Mouse (Mus musculus): ENCODE results near the gene Slc9a5.

Gene Slc9a5

GRCm38 (mm10) chr8:105326141-105326672 is 22.4 kb upstream of the Slc9a5 start, which contains the start of the genes Lrrc29 and Tmem208:
Gene Lrrc29, minus strand, starts transcription at chr8:105326278.
Gene Tmem208, plus strand, starts transcription at chr8:105326354.
- WGBS, result under 1% methylated on average over 36 of the region's 36 CpGs

GRCm38 (mm10) chr8:105326968-105327367 is 21.7 kb upstream of the Slc9a5 start:
- WGBS, result 20% methylated on average over 6 of the region's 6 CpGs

GRCm38 (mm10) chr8:105330325-105330724 is 18.3 kb upstream of the Slc9a5 start:
- WGBS, result 83% methylated on average over 12 of the region's 12 CpGs

GRCm38 (mm10) chr8:105331469-105331868 is 17.2 kb upstream of the Slc9a5 start:
- 92% methylated on average over 22 of the region's 22 CpGs for WGBS

GRCm38 (mm10) chr8:105331931-105332330 is 16.7 kb upstream of the Slc9a5 start:
- 95% methylated on average over 9 of the region's 9 CpGs for WGBS

GRCm38 (mm10) chr8:105332523-105332922 is 16.1 kb upstream of the Slc9a5 start:
- WGBS, result 76% methylated on average over 2 of the region's 2 CpGs

GRCm38 (mm10) chr8:105336373-105337130 is 12.1 kb upstream of the Slc9a5 start:
- WGBS, result 60% methylated on average over 32 of the region's 32 CpGs

- 70% methylated on average over 4 of the region's 4 CpGs for WGBS
These were observed 9.7 kb upstream of the Slc9a5 start for GRCm38 (mm10) chr8:105338992-105339391.

GRCm38 (mm10) chr8:105339886-105340635 is 8.6 kb upstream of the Slc9a5 start:
- 86% methylated on average over 6 of the region's 6 CpGs for WGBS

GRCm38 (mm10) chr8:105341399-105341798 is 7.2 kb upstream of the Slc9a5 start:
- WGBS, result 51% methylated on average over 8 of the region's 8 CpGs

- 88% methylated on average over 4 of the region's 4 CpGs for WGBS
These were observed 5.9 kb upstream of the Slc9a5 start for GRCm38 (mm10) chr8:105342768-105343167.

GRCm38 (mm10) chr8:105343791-105344574 is 4.7 kb upstream of the Slc9a5 start:
- WGBS, result 71% methylated on average over 8 of the region's 8 CpGs

GRCm38 (mm10) chr8:105345061-105345975 is 3.3 kb upstream of the Slc9a5 start:
- 71% methylated on average over 7 of the region's 7 CpGs for WGBS

GRCm38 (mm10) chr8:105346611-105347427 is 1.8 kb upstream of the Slc9a5 start:
- 17% methylated on average over 34 of the region's 34 CpGs for WGBS

- 1% methylated on average over 53 of the region's 53 CpGs for WGBS
These were observed 1.0 kb upstream of the Slc9a5 start, which contains the start of gene Fhod1 for GRCm38 (mm10) chr8:105347428-105348221. Gene Fhod1, minus strand, starts transcription at chr8:105347953.

GRCm38 (mm10) chr8:105349096-105349771 is 591 bp downstream of the Slc9a5 start:
- WGBS, result under 1% methylated on average over 40 of the region's 48 CpGs

GRCm38 (mm10) chr8:105350186-105350585 is 1.5 kb downstream of the Slc9a5 start:
- WGBS, result 34% methylated on average over 7 of the region's 7 CpGs

- WGBS, result 74% methylated on average over 8 of the region's 8 CpGs
These were observed 5.0 kb downstream of the Slc9a5 start for GRCm38 (mm10) chr8:105353583-105354135.

Data from cerebral cortex, adult 2 months (tissue).